Mouse (Mus musculus) lung, embryonic 14.5 days (tissue): Measurements from ENCODE around the gene Slc4a11. TPM values are rescaled to one million over a fixed set of nuclear protein-coding genes. Genes with fewer than 3 reads are reported as not detected.

Experiments
- ATAC-seq: fragments of 200-750 bp; cut with Nextera tagmentation; 2 replicates; pipeline ENCODE4 v1.8.0; 2017; ENCODE audit warnings: mild to moderate bottlenecking, moderate TSS enrichment, moderate library complexity; ENCODE audit not compliant: insufficient read depth
- DNase-seq: peaks from one replicate; pipeline ENCODE4 v3.0.0-alpha.2; 2015
- H3K27ac ChIP-seq: fragments of 300-500 bp; sonication (generic); 2 replicates; pipeline ENCODE4 v1.5.1; 2014; ENCODE audit warnings: low read depth, mild to moderate bottlenecking, moderate library complexity
- H3K27me3 ChIP-seq: fragments of 300-500 bp; sonication (generic); 2 replicates; pipeline ENCODE4 v1.6.1; 2014; ENCODE audit warnings: low read length, control low read depth; ENCODE audit not compliant: insufficient read depth
- H3K36me3 ChIP-seq: fragments of 300-500 bp; sonication (generic); 2 replicates; pipeline ENCODE4 v1.6.1; 2014; ENCODE audit warnings: control low read depth; ENCODE audit not compliant: insufficient read depth
- H3K4me1 ChIP-seq: fragments of 300-500 bp; sonication (generic); 2 replicates; pipeline ENCODE4 v1.6.1; 2014; ENCODE audit warnings: antibody characterized with exemption, control low read depth; ENCODE audit not compliant: insufficient read depth
- H3K4me2 ChIP-seq: fragments of 300-500 bp; sonication (generic); 2 replicates; pipeline ENCODE4 v1.6.1; 2014; ENCODE audit warnings: mild to moderate bottlenecking
- H3K4me3 ChIP-seq: fragments of 300-500 bp; sonication (generic); 2 replicates; pipeline ENCODE4 v1.5.1; 2014; ENCODE audit warnings: low read depth, low read length
- H3K9ac ChIP-seq: fragments of 300-500 bp; sonication (generic); 2 replicates; pipeline ENCODE4 v1.6.1; 2014
- H3K9me3 ChIP-seq: fragments of 300-500 bp; sonication (generic); 2 replicates; pipeline ENCODE4 v1.6.1; 2016; ENCODE audit warnings: low read depth, low read length, control low read depth
- CTCF ChIP-seq: IDR thresholded peaks from 2 replicates; pipeline ENCODE4 v1.5.1; 2016; ENCODE audit warnings: antibody characterized with exemption, low read depth
- WGBS: fragments of 180-500 bp; shearing (Covaris S2); extraction: QIAGEN DNeasy Blood & Tissue Kit; methylation state at CpG from one replicate; pipeline ENCODE4 v1.1.7; 2014; 5-methylcytosine and 5-hydroxymethylcytosine counted together
- polyA plus RNA-seq: library from polyadenylated mRNA; unstranded; fragments of >200 nt; fragmentation: Nextera tagmentation; extraction: Ambion mirVana; gene quantifications from 2 replicates; pipeline ENCODE4 v1.2.1, GENCODE M21; 2014

Gene Slc4a11
- polyA plus RNA-seq, 1 experiment from 2014 or later, result 0.78 TPM

DNA sequence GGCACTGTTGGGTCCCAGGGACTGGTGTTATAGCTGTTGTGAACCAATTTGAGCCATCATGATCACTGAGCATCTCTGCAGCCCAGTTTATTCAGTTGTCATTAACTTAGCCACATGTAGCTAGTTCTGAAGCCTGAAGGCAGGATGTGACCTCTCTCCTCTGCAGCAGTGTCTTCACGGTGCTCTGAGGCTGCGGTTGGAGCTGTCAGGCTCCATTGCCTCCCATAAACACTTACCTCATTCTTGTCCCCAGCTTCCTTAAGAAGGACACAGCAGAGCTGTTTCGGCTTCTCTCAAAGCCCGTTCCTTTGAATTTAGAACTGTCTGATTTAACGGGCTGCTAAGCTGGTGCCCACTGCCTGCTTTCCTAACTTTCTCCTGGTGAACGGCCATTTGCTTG is 17.4 kb downstream of the Slc4a11 start:
- ATAC-seq, result no peak
- WGBS, result 93% methylated on average over 6 of the region's 6 CpGs
- H3K27ac ChIP-seq, result no peak overlapping the region

DNA sequence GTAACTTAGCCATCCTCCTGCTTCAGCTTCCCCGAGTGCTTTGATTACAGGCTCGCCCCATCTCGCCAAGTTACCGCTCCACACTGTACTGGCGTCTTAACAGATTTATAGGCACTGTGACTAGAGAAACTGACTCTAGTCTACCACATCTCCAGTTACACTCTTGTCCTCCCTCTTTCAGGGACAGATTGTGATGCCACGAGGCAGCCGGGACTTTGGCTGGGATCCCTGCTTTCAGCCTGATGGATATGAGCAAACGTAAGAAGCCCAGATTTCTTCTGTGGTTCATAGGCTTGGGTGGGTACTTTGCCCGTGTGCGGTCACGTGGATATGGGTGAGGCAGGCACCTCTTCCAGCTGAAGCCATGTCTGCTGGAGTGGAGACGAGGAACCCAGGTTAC is 18.2 kb downstream of the Slc4a11 start:
- no peak for DNase-seq
- Histone ChIP-seq H3K9me3 (no peaks in the 10 kb centered on the region), H3K4me1 (no peaks in the 10 kb centered on the region), H3K27ac (no peak overlapping the region), H3K4me3 (no peak overlapping the region), H3K27me3 (no peaks in the 10 kb centered on the region), H3K36me3 (peaks cover 96% of the 10 kb centered on the region), H3K9ac (no peak overlapping the region), H3K4me2 (no peak overlapping the region)
- ATAC-seq, result no peak
- 95% methylated on average over 12 of the region's 12 CpGs for WGBS
- TF ChIP-seq CTCF, result no peak

More for the DNA sequence above, 17.4 kb downstream of the Slc4a11 start:
- Histone ChIP-seq H3K36me3 (peaks cover 95% of the 10 kb centered on the region), H3K4me3 (no peak overlapping the region), H3K4me1 (no peaks in the 10 kb centered on the region), H3K27me3 (no peaks in the 10 kb centered on the region), H3K4me2 (no peak overlapping the region), H3K9me3 (no peaks in the 10 kb centered on the region), H3K9ac (no peak overlapping the region)
- no peak for TF ChIP-seq CTCF
- DNase-seq, result no peak

DNA sequence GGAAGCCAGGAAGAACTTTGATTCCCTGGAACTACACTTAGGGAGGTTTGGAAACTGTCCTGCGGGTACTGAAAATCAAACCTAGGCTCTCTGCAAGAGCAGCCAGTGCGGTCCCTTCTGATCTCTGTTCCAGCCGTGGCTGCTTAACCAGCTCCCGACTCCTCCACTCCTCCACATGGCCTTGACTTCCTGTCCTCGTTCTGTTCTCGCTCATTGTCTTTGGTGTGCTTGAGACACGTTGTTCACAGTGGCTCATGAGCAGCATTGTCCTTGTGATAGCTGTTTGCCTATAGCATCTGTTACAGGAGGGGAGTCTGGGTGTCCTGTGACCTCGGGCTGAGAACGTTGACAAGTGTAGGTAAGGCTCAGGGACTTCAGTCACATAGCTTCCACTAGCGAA is 20.1 kb downstream of the Slc4a11 start:
- H3K36me3 ChIP-seq, result peaks cover 96% of the 10 kb centered on the region
- no peak for ATAC-seq
- no peak overlapping the region for H3K9ac ChIP-seq
- TF ChIP-seq CTCF, result no peak
- no peak overlapping the region for H3K4me2 ChIP-seq
- WGBS, result 80% methylated on average over 10 of the region's 10 CpGs
- no peaks in the 10 kb centered on the region for H3K4me1 ChIP-seq
- DNase-seq, result no peak
- no peak overlapping the region for H3K27ac ChIP-seq
- no peaks in the 10 kb centered on the region for H3K9me3 ChIP-seq
- no peak overlapping the region for H3K4me3 ChIP-seq
- no peaks in the 10 kb centered on the region for H3K27me3 ChIP-seq

DNA sequence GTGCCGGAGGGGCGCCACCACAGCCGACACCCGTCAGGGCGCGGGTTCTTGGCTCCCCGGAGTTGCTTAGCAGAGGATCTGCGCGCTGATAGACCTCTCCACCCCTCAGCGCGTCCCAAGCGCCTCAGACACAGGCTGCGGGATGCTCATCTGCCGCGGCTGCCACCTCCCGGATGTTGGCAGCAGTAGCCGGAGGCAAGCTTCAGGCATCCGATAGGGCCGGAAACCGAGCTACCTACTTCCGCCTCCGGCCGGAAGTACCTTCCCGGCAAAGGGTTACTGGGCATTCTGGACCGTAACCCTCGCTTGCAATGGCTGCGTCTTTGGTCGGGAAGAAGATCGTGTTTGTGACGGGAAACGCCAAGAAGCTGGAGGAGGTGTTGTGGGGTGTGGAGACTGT is 29.8 kb downstream of the Slc4a11 start, which contains the start of gene Itpa:
TSS of gene Itpa (plus strand) at position 52 of the 400 bp plus-strand sequence.
- peak; percentile 95 for DNase-seq
- Histone ChIP-seq H3K9ac (peak within 1 kb of the TSS; percentile 74), H3K9me3 (no peaks in the 10 kb centered on the region), H3K27me3 (no peaks in the 10 kb centered on the region), H3K4me1 (0 out of 2 replicates have a peak, but pooled peaks cover 9% of the 10 kb centered on the region), H3K4me3 (peak within 1 kb of the TSS; percentile 65), H3K4me2 (peak within 1 kb of the TSS; percentile 94), H3K36me3 (peaks cover 19% of the 10 kb centered on the region), H3K27ac (peak within 1 kb of the TSS; percentile 73)
- 1% methylated on average over 31 of the region's 31 CpGs for WGBS
- peak; percentile 74 for TF ChIP-seq CTCF
- peak; percentile 56 for ATAC-seq

DNA sequence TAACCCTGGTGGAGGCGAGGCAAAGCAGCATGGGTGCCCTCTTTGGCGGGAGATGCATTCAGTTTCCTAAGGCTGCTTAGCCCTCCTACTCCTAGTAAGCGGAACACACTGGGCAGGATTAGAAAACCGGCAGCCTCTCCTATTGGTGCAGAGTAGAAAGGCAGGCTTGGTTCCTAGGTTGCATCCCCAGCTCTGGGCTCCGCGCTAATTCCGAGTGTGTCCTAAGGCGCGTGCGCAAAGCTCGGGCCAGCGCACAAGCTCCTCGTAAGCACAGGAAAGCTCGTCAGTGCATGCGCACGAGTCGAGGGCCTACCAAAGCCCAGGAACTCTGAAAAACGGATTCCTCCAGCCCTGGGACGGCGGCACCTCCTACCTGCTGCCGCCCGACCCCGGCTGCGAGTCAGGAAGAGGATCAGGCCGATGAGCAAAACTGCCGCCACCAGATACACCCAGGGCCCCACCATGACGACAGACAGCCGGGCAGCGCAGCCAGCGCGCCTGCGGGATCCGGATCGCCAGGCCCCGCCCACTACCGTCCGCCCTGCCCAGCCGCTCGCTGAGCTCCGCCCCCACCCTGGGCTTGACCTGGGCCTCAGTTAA is 33.1 kb downstream of the Slc4a11 start, which contains the start of gene Ddrgk1:
TSS of gene Ddrgk1 (minus strand) at position 558 of the 600 bp plus-strand sequence.
- Histone ChIP-seq H3K9ac (peak within 1 kb of the TSS; percentile 90), H3K9me3 (no peaks in the 10 kb centered on the region), H3K36me3 (peaks cover 33% of the 10 kb centered on the region), H3K4me1 (0 out of 2 replicates have a peak, but pooled peaks cover 9% of the 10 kb centered on the region), H3K27me3 (no peaks in the 10 kb centered on the region), H3K4me3 (peak within 1 kb of the TSS; percentile 51), H3K27ac (peak within 1 kb of the TSS; percentile 98), H3K4me2 (peak within 1 kb of the TSS; percentile 64)
- ATAC-seq, result peak; percentile 96
- DNase-seq, result peak; percentile 98
- under 1% methylated on average over 40 of the region's 40 CpGs for WGBS
- peak; percentile 48 for TF ChIP-seq CTCF

DNA sequence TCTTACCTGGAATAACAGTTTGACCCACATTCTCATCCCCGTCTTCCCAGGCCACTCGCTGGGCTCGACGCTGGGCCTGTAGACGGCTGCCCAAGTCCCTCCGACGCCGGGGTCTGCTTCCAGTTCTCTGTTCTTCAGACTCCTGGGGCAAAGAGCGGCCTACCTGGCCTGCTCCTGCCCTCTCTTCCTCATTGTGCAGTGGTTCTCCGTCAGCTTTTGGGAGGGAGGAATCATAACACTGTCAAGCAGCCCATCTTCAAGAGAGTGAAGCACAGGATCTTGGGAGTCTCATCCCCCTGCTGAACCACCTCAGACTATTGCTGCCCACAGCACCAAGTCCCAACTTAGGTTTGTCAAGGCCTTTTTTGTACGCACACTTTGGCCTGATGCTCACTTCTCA is 34.0 kb downstream of the Slc4a11 start:
- DNase-seq, result no peak
- Histone ChIP-seq H3K4me2 (peak overlapping the region; percentile 64), H3K4me1 (0 out of 2 replicates have a peak, but pooled peaks cover 7% of the 10 kb centered on the region), H3K4me3 (peak overlapping the region; percentile 51; the same call in 1 of the 2 replicates), H3K9me3 (no peaks in the 10 kb centered on the region), H3K27me3 (no peaks in the 10 kb centered on the region), H3K27ac (no peak overlapping the region), H3K9ac (peak overlapping the region; percentile 90), H3K36me3 (peaks cover 41% of the 10 kb centered on the region)
- no peak for TF ChIP-seq CTCF
- WGBS, result 87% methylated on average over 11 of the region's 11 CpGs
- no peak for ATAC-seq

DNA sequence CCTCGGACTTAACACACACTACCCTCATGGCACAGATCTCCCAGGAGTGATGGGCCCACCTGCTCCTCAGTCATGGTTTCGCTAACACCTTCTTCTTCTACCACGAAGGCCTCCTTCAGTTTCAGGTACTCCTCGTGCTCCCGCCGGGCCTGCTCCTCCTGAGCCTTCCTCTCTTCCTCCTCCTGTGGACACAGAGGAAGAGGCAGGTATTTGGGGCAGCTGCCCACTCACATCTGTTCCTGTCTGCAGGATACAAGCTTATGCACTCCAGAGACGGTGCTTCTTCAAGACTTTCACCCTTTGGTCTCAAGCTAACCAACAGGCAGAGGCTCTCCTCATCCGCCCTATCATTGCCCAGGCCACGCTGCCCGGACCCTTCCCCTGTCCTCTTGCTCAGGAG is 38.8 kb downstream of the Slc4a11 start:
- peaks cover 86% of the 10 kb centered on the region for H3K36me3 ChIP-seq
- 93% methylated on average over 10 of the region's 10 CpGs for WGBS
- ATAC-seq (no peak), DNase-seq (no peak)
- no peaks in the 10 kb centered on the region for H3K9me3 ChIP-seq
- no peak overlapping the region for H3K27ac ChIP-seq
- H3K9ac ChIP-seq, result no peak overlapping the region
- no peaks in the 10 kb centered on the region for H3K27me3 ChIP-seq
- no peak overlapping the region for H3K4me2 ChIP-seq
- no peak overlapping the region for H3K4me3 ChIP-seq
- 0 out of 2 replicates have a peak, but pooled peaks cover 5% of the 10 kb centered on the region for H3K4me1 ChIP-seq
- no peak for TF ChIP-seq CTCF
